Comparison of ENCODE assay signal across 20 mouse cellular contexts in the genomic region with DNA sequence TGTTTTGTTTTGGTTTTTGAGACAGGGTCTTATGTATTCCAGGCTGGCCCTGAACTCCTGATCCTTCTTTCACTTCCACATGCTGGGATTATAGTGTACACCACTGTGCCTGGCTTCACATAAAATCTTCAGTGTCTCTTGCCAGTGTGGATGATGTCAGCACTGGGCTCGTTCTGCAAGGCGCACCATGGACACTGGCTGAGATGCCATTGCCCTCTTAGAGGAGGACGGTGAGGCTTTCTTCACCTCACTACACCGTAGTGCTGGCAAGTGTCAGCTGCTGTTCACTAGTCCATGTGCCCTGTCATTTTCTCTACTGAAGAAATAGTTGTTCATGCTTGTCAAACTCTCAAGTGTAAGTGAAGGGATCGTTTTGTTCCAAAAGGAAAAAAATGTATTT. TPM values are rescaled to one million over a fixed set of nuclear protein-coding genes. Genes with fewer than 3 reads are reported as not detected.
"Had no signal": no experiment of that assay in that cellular context is flagged by ENCODE, and none has a peak within 500 bp of the region (broad histone marks: within the 10 kb centered on the region; RNA-seq: fewer than 3 reads in every experiment).

No protein-coding gene starts in this region.

- H3K27me3 ChIP-seq: neural tube, embryonic 12.5 days; neural tube, embryonic 13.5 days; neural tube, embryonic 15.5 days; stomach, embryonic 15.5 days had no signal

- H3K4me2 ChIP-seq: neural tube, embryonic 12.5 days; neural tube, embryonic 13.5 days; neural tube, embryonic 15.5 days; stomach, embryonic 15.5 days had no signal

- H3K4me3 ChIP-seq: neural tube, embryonic 12.5 days; neural tube, embryonic 13.5 days; neural tube, embryonic 15.5 days; stomach, embryonic 15.5 days had no signal

- H3K9ac ChIP-seq: neural tube, embryonic 12.5 days; neural tube, embryonic 13.5 days; neural tube, embryonic 15.5 days; stomach, embryonic 15.5 days had no signal

- H3K4me1 ChIP-seq: neural tube, embryonic 12.5 days; neural tube, embryonic 13.5 days; neural tube, embryonic 15.5 days; stomach, embryonic 15.5 days had no signal

- H3K27ac ChIP-seq: neural tube, embryonic 12.5 days; neural tube, embryonic 13.5 days; neural tube, embryonic 15.5 days; stomach, embryonic 15.5 days; stomach, postnatal 0 days had no signal

- DNase-seq: retina, postnatal 1 day; right cerebral cortex, adult 18-20 months; right cerebral cortex, postnatal 14 days; right cerebral cortex, postnatal 25 days; right cerebral cortex, postnatal 4 days; spleen, adult 18-20 months; thymus, adult 18-20 months; thymus, adult 2 months; thymus, postnatal 14 days; thymus, postnatal 25 days; thymus, postnatal 36 days; thymus, postnatal 4 days had no signal

- H3K9me3 ChIP-seq: neural tube, embryonic 12.5 days; neural tube, embryonic 13.5 days; neural tube, embryonic 15.5 days; stomach, embryonic 15.5 days had no signal

RNA-seq across cellular contexts. Expression of a gene that starts 14.9 kb away (rescaled TPM):
- total RNA-seq: neutrophil, adult 5-6 weeks had no signal
- polyA plus RNA-seq: small intestine, adult 2 months; stomach, embryonic 14.5 days; stomach, postnatal 0 days had no signal
